Mouse (Mus musculus) kidney, postnatal 0 days (tissue): ENCODE results near the gene Tmcc1. TPM values are rescaled to one million over a fixed set of nuclear protein-coding genes. Genes with fewer than 3 reads are reported as not detected.
A peak's percentile ranks its signal among the peaks of the same experiment; 100 is the strongest.

Experiments
- ATAC-seq: fragments of 200-750 bp; cut with Nextera tagmentation; replicated peaks from 2 replicates; pipeline ENCODE4 v1.8.0; 2017; ENCODE audit warnings: low read depth, moderate number of reproducible peaks, moderate TSS enrichment, moderate library complexity; ENCODE audit not compliant: low FRiP score
- DNase-seq: peaks from one replicate; pipeline ENCODE4 v3.0.0-alpha.2; 2016; ENCODE audit warnings: low spot score
- H3K27ac ChIP-seq: fragments of 300-500 bp; sonication (generic); 2 replicates; pipeline ENCODE4 v1.5.1; 2014; ENCODE audit warnings: mild to moderate bottlenecking
- H3K27me3 ChIP-seq: fragments of 300-500 bp; sonication (generic); 2 replicates; pipeline ENCODE4 v1.6.1; 2014; ENCODE audit warnings: low read length, mixed read lengths; ENCODE audit not compliant: insufficient read depth
- H3K36me3 ChIP-seq: fragments of 300-500 bp; sonication (generic); 2 replicates; pipeline ENCODE4 v1.6.1; 2014; ENCODE audit warnings: low read length, mixed read lengths; ENCODE audit not compliant: insufficient read depth
- H3K4me1 ChIP-seq: fragments of 300-500 bp; sonication (generic); replicated peaks from 2 replicates; pipeline ENCODE4 v1.6.1; 2014; ENCODE audit warnings: antibody characterized with exemption, low read length, mixed read lengths; ENCODE audit not compliant: insufficient read depth
- H3K4me2 ChIP-seq: fragments of 300-500 bp; sonication (generic); 2 replicates; pipeline ENCODE4 v1.6.1; 2014; ENCODE audit warnings: mild to moderate bottlenecking, low read length, moderate library complexity, mixed read lengths
- H3K4me3 ChIP-seq: fragments of 300-500 bp; sonication (generic); replicated peaks from 2 replicates; pipeline ENCODE4 v1.5.1; 2014; ENCODE audit warnings: low read depth, low read length
- H3K9ac ChIP-seq: fragments of 300-500 bp; sonication (generic); 2 replicates; pipeline ENCODE4 v1.6.1; 2014; ENCODE audit warnings: low read depth, low read length
- H3K9me3 ChIP-seq: fragments of 300-500 bp; sonication (generic); replicated peaks from 2 replicates; pipeline ENCODE4 v1.6.1; 2016; ENCODE audit warnings: low read length, inconsistent platforms, mixed read lengths
- CTCF ChIP-seq: IDR thresholded peaks from 2 replicates; pipeline ENCODE4 v1.5.1; 2016; ENCODE audit warnings: antibody characterized with exemption, low read depth, mild to moderate bottlenecking, moderate library complexity
- WGBS: fragments of 180-500 bp; shearing (Covaris S2); extraction: QIAGEN DNeasy Blood & Tissue Kit; methylation state at CpG from one replicate; pipeline ENCODE4 v1.1.7; 2014; 5-methylcytosine and 5-hydroxymethylcytosine counted together
- polyA plus RNA-seq: library from polyadenylated mRNA; unstranded; fragments of >200 nt; fragmentation: Nextera tagmentation; extraction: Ambion mirVana; gene quantifications from 2 replicates; pipeline ENCODE4 v1.2.1, GENCODE M21; 2015

The Tmcc1 gene
- polyA plus RNA-seq, 1 experiment from 2014 or later, result 6.9 TPM

DNA sequence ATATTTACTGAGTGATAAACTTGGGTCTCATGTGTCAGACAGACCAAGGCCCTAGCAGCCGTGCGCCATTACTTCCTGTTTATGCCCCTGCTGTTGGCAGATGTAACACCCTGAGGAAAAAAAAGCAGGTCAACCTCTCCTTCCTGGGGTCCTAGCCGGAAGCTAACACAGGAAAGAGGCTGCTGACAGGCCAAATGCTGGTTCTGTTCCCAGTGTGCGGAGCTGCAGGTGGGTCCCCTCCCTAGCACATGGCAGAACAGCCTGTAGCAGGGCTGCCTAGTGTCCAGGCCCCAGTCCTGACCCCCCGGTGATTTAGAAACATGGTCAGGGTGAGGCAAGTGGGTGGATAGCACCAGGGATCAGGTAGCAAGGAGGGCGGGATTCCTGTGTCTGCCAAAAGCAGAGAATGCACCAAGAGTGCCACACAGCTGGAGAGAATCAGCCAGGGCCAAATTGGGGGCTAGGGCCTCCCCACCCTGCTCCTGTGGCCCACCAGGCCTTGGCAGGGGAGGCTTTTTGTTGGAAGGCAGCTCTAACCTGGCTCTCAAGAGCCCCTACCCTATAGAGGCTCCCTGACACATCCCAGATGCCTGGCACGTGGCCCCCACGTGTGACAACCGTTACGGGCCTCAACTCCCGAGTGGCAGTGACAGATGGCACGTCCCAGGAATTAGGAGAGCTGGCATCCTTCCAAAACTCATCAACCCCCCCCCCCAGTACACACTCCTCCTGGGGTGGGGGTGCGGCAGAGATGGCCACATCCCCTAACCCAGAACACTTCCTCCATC is 221.8 kb downstream of the Tmcc1 start:
- TF ChIP-seq CTCF, result no peak
- Histone ChIP-seq H3K9ac (no peak overlapping the region), H3K4me2 (no peak overlapping the region), H3K27me3 (no peaks in the 10 kb centered on the region), H3K4me1 (peaks cover 15% of the 10 kb centered on the region), H3K4me3 (no peak overlapping the region), H3K9me3 (no peaks in the 10 kb centered on the region), H3K36me3 (peaks cover 41% of the 10 kb centered on the region), H3K27ac (0 out of 2 replicates have a peak overlapping the region, but pooled peaks have one; percentile 25)
- WGBS, result 29% methylated on average over 13 of the region's 13 CpGs
- DNase-seq, result no peak
- ATAC-seq, result no peak

DNA sequence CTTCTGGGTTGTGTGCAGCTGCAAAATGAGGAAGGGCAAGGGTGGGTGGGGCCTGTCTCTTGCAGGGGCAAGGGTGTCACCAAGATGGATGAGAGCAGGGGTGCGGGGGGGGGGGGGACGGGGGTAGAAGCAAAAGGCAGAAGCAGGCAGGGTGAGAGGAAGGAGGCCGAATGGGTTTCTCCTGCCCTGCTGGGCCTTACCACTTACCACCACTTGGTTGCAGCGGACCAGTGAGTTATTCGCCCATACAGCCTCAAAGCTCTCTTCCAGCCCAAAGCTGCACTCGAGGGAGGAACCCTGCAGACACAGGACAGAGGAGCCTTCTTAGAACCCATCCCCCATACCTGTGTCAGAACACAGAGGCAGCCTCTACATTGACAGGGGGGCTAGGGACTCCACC is 223.3 kb downstream of the Tmcc1 start:
- H3K4me1 ChIP-seq, result peaks cover 15% of the 10 kb centered on the region
- 72% methylated on average over 4 of the region's 6 CpGs for WGBS
- no peak overlapping the region for H3K4me3 ChIP-seq
- H3K9me3 ChIP-seq, result no peaks in the 10 kb centered on the region
- H3K36me3 ChIP-seq, result peaks cover 37% of the 10 kb centered on the region; the same call in 1 of the 2 replicates
- H3K9ac ChIP-seq, result no peak overlapping the region
- no peak for DNase-seq
- TF ChIP-seq CTCF, result no peak
- H3K4me2 ChIP-seq, result no peak overlapping the region
- H3K27ac ChIP-seq, result no peak overlapping the region
- no peaks in the 10 kb centered on the region for H3K27me3 ChIP-seq
- no peak for ATAC-seq

DNA sequence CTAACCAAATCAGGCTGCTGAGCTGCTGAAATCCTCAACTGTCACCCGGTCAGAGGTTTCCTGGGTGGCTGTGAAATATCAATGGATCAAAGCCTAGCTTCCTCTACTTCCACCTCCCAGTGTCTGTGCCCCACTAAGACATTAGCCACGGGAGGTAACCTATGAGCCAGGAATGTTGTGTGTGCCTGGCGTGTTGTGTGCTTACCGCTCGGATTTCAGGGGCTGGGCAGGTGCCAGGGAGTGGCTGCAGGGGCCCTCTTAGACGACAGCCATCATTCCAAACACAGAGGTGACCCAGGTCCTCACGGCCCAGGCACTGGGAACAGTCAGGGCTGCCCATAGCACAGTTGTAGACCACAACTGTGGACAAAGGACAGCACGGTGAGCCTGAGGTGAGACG is 224.2 kb downstream of the Tmcc1 start:
- Histone ChIP-seq H3K27me3 (no peaks in the 10 kb centered on the region), H3K4me3 (no peak overlapping the region), H3K9me3 (no peaks in the 10 kb centered on the region), H3K36me3 (0 out of 2 replicates have a peak, but pooled peaks cover 36% of the 10 kb centered on the region), H3K27ac (no peak overlapping the region), H3K4me2 (no peak overlapping the region), H3K4me1 (peaks cover 15% of the 10 kb centered on the region), H3K9ac (no peak overlapping the region)
- DNase-seq (no peak), ATAC-seq (no peak)
- no peak for TF ChIP-seq CTCF
- WGBS, result 69% methylated on average over 9 of the region's 9 CpGs

DNA sequence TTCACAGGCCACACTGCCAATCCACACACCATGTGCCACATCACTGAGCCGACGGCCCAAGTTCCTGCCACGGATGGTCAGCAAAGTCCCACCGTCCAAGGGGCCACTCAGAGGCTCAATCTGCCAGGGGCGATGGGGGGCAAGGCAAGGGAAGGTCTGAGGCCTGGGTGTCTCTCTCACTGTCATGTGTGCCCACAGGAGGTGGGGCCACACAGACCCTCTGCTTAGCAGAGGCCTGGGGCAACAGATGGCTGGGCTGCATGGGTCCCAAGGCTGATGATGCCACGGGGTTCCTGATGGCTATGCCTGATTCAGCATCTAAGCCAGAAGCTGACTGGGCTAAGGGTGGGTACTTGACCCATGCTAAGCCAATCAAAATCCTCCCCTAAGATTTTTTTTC is 224.6 kb downstream of the Tmcc1 start:
- Histone ChIP-seq H3K27me3 (no peaks in the 10 kb centered on the region), H3K4me3 (no peak overlapping the region), H3K4me1 (peaks cover 15% of the 10 kb centered on the region), H3K9ac (no peak overlapping the region), H3K9me3 (no peaks in the 10 kb centered on the region), H3K4me2 (no peak overlapping the region), H3K36me3 (0 out of 2 replicates have a peak, but pooled peaks cover 39% of the 10 kb centered on the region), H3K27ac (no peak overlapping the region)
- DNase-seq (no peak), ATAC-seq (no peak)
- TF ChIP-seq CTCF, result no peak
- WGBS, result 79% methylated on average over 6 of the region's 6 CpGs

Other genes with a start within 250 kb of the Tmcc1 start
- gene H1foo, start 248.5 kb downstream of the Tmcc1 start, polyA plus RNA-seq, result not detected in 2 replicates
- gene Plxnd1, start 198.5 kb downstream of the Tmcc1 start, polyA plus RNA-seq, result 42.3 and 42.4 TPM in 2 replicates
- gene Washc2, start 14.6 kb upstream of the Tmcc1 start, polyA plus RNA-seq, result 40.5 and 49.2 TPM in 2 replicates
- 4.9 and 5.7 TPM in 2 replicates for gene Zfand4, start 70.7 kb upstream of the Tmcc1 start, polyA plus RNA-seq
- 36.3 and 37.2 TPM in 2 replicates for gene March8, start 144.5 kb upstream of the Tmcc1 start, polyA plus RNA-seq